Mouse (Mus musculus): ENCODE data around the gene Gm11037. TPM values are rescaled to one million over a fixed set of nuclear protein-coding genes. Genes with fewer than 3 reads are reported as not detected.

The Gm11037 gene
- polyA plus RNA-seq, 1 experiment from 2014 or later: not detected

GRCm38 (mm10) chr2:131129836-131130235 is 3.5 kb upstream of the Gm11037 start:
- Histone ChIP-seq H3K4me1 (ENCODE audit: control insufficient read depth in 2 of 2, insufficient read depth in 2 of 2, low read length in 2 of 2) (peaks cover 13 to 18% of the 10 kb centered on the region in 2 experiments), H3K9me3 (ENCODE audit: control insufficient read depth, low read length) (no peaks in the 10 kb centered on the region), H3K4me2 (ENCODE audit: low read length) (peak overlapping the region; percentile 91; the same call in 1 of the 2 replicates), H3K36me3 (ENCODE audit: control insufficient read depth, insufficient read depth, low read length) (no peaks in the 10 kb centered on the region), H3K9ac (ENCODE audit: low read length) (no peak overlapping the region), H3K27me3 (ENCODE audit: control insufficient read depth, insufficient read depth, low read length) (no peaks in the 10 kb centered on the region), H3K27ac (replicated peaks in 1 of 2; ENCODE audit: control insufficient read depth in 1 of 2, insufficient read depth in 1 of 2, low read depth in 2 of 2, low read length in 2 of 2) (no peak overlapping the region), H3K4me3 (ENCODE audit: control insufficient read depth in 1 of 2, insufficient read depth in 1 of 2, low read depth in 1 of 2, low read length in 2 of 2) (no peak overlapping the region)
- ATAC-seq (ENCODE audit: insufficient number of reproducible peaks, insufficient read depth, low FRiP score, low read depth): no peak
- 56% methylated on average over 5 of the region's 5 CpGs for WGBS

GRCm38 (mm10) chr2:131130849-131131248 is 2.4 kb upstream of the Gm11037 start:
- Histone ChIP-seq H3K4me3 (ENCODE audit: control insufficient read depth in 1 of 2, insufficient read depth in 1 of 2, low read depth in 1 of 2, low read length in 2 of 2) (no peak overlapping the region), H3K4me2 (ENCODE audit: low read length) (no peak overlapping the region), H3K27ac (replicated peaks in 1 of 2; ENCODE audit: control insufficient read depth in 1 of 2, insufficient read depth in 1 of 2, low read depth in 2 of 2, low read length in 2 of 2) (no peak overlapping the region), H3K4me1 (ENCODE audit: control insufficient read depth in 2 of 2, insufficient read depth in 2 of 2, low read length in 2 of 2) (peaks cover 24 to 27% of the 10 kb centered on the region in 2 experiments), H3K9ac (ENCODE audit: low read length) (no peak overlapping the region), H3K27me3 (ENCODE audit: control insufficient read depth, insufficient read depth, low read length) (no peaks in the 10 kb centered on the region), H3K36me3 (ENCODE audit: control insufficient read depth, insufficient read depth, low read length) (no peaks in the 10 kb centered on the region), H3K9me3 (ENCODE audit: control insufficient read depth, low read length) (no peaks in the 10 kb centered on the region)
- ATAC-seq (ENCODE audit: insufficient number of reproducible peaks, insufficient read depth, low FRiP score, low read depth): no peak
- WGBS: 93% methylated on average over 2 of the region's 2 CpGs

GRCm38 (mm10) chr2:131132111-131132888 is 997 bp upstream of the Gm11037 start:
- Histone ChIP-seq H3K9me3 (ENCODE audit: control insufficient read depth, low read length) (no peaks in the 10 kb centered on the region), H3K4me3 (ENCODE audit: control insufficient read depth in 1 of 2, insufficient read depth in 1 of 2, low read depth in 1 of 2, low read length in 2 of 2) (no peak overlapping the region), H3K4me2 (ENCODE audit: low read length) (no peak overlapping the region), H3K9ac (ENCODE audit: low read length) (no peak overlapping the region), H3K4me1 (ENCODE audit: control insufficient read depth in 2 of 2, insufficient read depth in 2 of 2, low read length in 2 of 2) (peaks cover 28 to 30% of the 10 kb centered on the region in 2 experiments), H3K27ac (replicated peaks in 1 of 2; ENCODE audit: control insufficient read depth in 1 of 2, insufficient read depth in 1 of 2, low read depth in 2 of 2, low read length in 2 of 2) (no peak overlapping the region), H3K36me3 (ENCODE audit: control insufficient read depth, insufficient read depth, low read length) (peaks cover 2% of the 10 kb centered on the region; the same call in 1 of the 2 replicates), H3K27me3 (ENCODE audit: control insufficient read depth, insufficient read depth, low read length) (no peaks in the 10 kb centered on the region)
- 64% methylated on average over 10 of the region's 10 CpGs for WGBS
- no peak for ATAC-seq (ENCODE audit: insufficient number of reproducible peaks, insufficient read depth, low FRiP score, low read depth)

GRCm38 (mm10) chr2:131134381-131134780 is 1.1 kb downstream of the Gm11037 start:
- Histone ChIP-seq H3K9me3 (ENCODE audit: control insufficient read depth, low read length) (no peaks in the 10 kb centered on the region), H3K4me3 (ENCODE audit: control insufficient read depth in 1 of 2, insufficient read depth in 1 of 2, low read depth in 1 of 2, low read length in 2 of 2) (no peak overlapping the region), H3K27ac (replicated peaks in 1 of 2; ENCODE audit: control insufficient read depth in 1 of 2, insufficient read depth in 1 of 2, low read depth in 2 of 2, low read length in 2 of 2) (peak overlapping the region; percentile 47 to 59), H3K27me3 (ENCODE audit: control insufficient read depth, insufficient read depth, low read length) (no peaks in the 10 kb centered on the region), H3K36me3 (ENCODE audit: control insufficient read depth, insufficient read depth, low read length) (peaks cover 13% of the 10 kb centered on the region), H3K9ac (ENCODE audit: low read length) (no peak overlapping the region), H3K4me1 (ENCODE audit: control insufficient read depth in 2 of 2, insufficient read depth in 2 of 2, low read length in 2 of 2) (peaks cover 25 to 29% of the 10 kb centered on the region in 2 experiments), H3K4me2 (ENCODE audit: low read length) (no peak overlapping the region)
- ATAC-seq (ENCODE audit: insufficient number of reproducible peaks, insufficient read depth, low FRiP score, low read depth): peak; percentile 57
- 58% methylated on average over 1 of the region's 1 CpGs for WGBS

GRCm38 (mm10) chr2:131134826-131135400 is 1.6 kb downstream of the Gm11037 start:
- peaks cover 13% of the 10 kb centered on the region for H3K36me3 ChIP-seq (ENCODE audit: control insufficient read depth, insufficient read depth, low read length)
- H3K27me3 ChIP-seq (ENCODE audit: control insufficient read depth, insufficient read depth, low read length): no peaks in the 10 kb centered on the region
- H3K4me1 ChIP-seq (ENCODE audit: control insufficient read depth in 2 of 2, insufficient read depth in 2 of 2, low read length in 2 of 2): peaks cover 27 to 33% of the 10 kb centered on the region in 2 experiments
- WGBS: 69% methylated on average over 8 of the region's 8 CpGs
- H3K9ac ChIP-seq (ENCODE audit: low read length): peak overlapping the region; percentile 1; the same call in 1 of the 2 replicates
- no peak overlapping the region for H3K4me3 ChIP-seq (ENCODE audit: control insufficient read depth in 1 of 2, insufficient read depth in 1 of 2, low read depth in 1 of 2, low read length in 2 of 2)
- no peaks in the 10 kb centered on the region for H3K9me3 ChIP-seq (ENCODE audit: control insufficient read depth, low read length)
- peak overlapping the region; percentile 45 to 59 for H3K27ac ChIP-seq (replicated peaks in 1 of 2; ENCODE audit: control insufficient read depth in 1 of 2, insufficient read depth in 1 of 2, low read depth in 2 of 2, low read length in 2 of 2)
- no peak overlapping the region for H3K4me2 ChIP-seq (ENCODE audit: low read length)
- no peak for ATAC-seq (ENCODE audit: insufficient number of reproducible peaks, insufficient read depth, low FRiP score, low read depth)

GRCm38 (mm10) chr2:131135521-131136139 is 2.3 kb downstream of the Gm11037 start:
- peak overlapping the region; percentile 45 to 59 for H3K27ac ChIP-seq (replicated peaks in 1 of 2; ENCODE audit: control insufficient read depth in 1 of 2, insufficient read depth in 1 of 2, low read depth in 2 of 2, low read length in 2 of 2)
- no peaks in the 10 kb centered on the region for H3K9me3 ChIP-seq (ENCODE audit: control insufficient read depth, low read length)
- peak overlapping the region; percentile 1 for H3K9ac ChIP-seq (ENCODE audit: low read length)
- peaks cover 13% of the 10 kb centered on the region for H3K36me3 ChIP-seq (ENCODE audit: control insufficient read depth, insufficient read depth, low read length)
- ATAC-seq (ENCODE audit: insufficient number of reproducible peaks, insufficient read depth, low FRiP score, low read depth): peak; percentile 72
- H3K4me1 ChIP-seq (ENCODE audit: control insufficient read depth in 2 of 2, insufficient read depth in 2 of 2, low read length in 2 of 2): peaks cover 34 to 38% of the 10 kb centered on the region in 2 experiments
- peak overlapping the region; percentile 40 for H3K4me2 ChIP-seq (ENCODE audit: low read length)
- H3K4me3 ChIP-seq (ENCODE audit: control insufficient read depth in 1 of 2, insufficient read depth in 1 of 2, low read depth in 1 of 2, low read length in 2 of 2): no peak overlapping the region
- no peaks in the 10 kb centered on the region for H3K27me3 ChIP-seq (ENCODE audit: control insufficient read depth, insufficient read depth, low read length)
- 7% methylated on average over 11 of the region's 11 CpGs for WGBS

- H3K9me3 ChIP-seq (ENCODE audit: control insufficient read depth, low read length): no peaks in the 10 kb centered on the region
- peaks cover 36% of the 10 kb centered on the region for H3K36me3 ChIP-seq (ENCODE audit: control insufficient read depth, insufficient read depth, low read length)
- WGBS: 85% methylated on average over 4 of the region's 4 CpGs
- peaks cover 31 to 45% of the 10 kb centered on the region in 2 experiments for H3K4me1 ChIP-seq (ENCODE audit: control insufficient read depth in 2 of 2, insufficient read depth in 2 of 2, low read length in 2 of 2)
- no peaks in the 10 kb centered on the region for H3K27me3 ChIP-seq (ENCODE audit: control insufficient read depth, insufficient read depth, low read length)
- H3K4me3 ChIP-seq (ENCODE audit: control insufficient read depth in 1 of 2, insufficient read depth in 1 of 2, low read depth in 1 of 2, low read length in 2 of 2): no peak overlapping the region
- H3K4me2 ChIP-seq (ENCODE audit: low read length): no peak overlapping the region
- no peak overlapping the region for H3K9ac ChIP-seq (ENCODE audit: low read length)
- H3K27ac ChIP-seq (replicated peaks in 1 of 2; ENCODE audit: control insufficient read depth in 1 of 2, insufficient read depth in 1 of 2, low read depth in 2 of 2, low read length in 2 of 2): no peak overlapping the region
- no peak for ATAC-seq (ENCODE audit: insufficient number of reproducible peaks, insufficient read depth, low FRiP score, low read depth)
These were observed 5.0 kb downstream of the Gm11037 start for GRCm38 (mm10) chr2:131138296-131138695.
